Mouse (Mus musculus) hindbrain, embryonic 12.5 days (tissue): ENCODE data around the gene Hpcal4. TPM values are rescaled to one million over a fixed set of nuclear protein-coding genes. Genes with fewer than 3 reads are reported as not detected.

Experiments
- ATAC-seq: fragments of 200-750 bp; cut with Nextera tagmentation; 2 replicates; pipeline ENCODE4 v1.8.0; 2017; ENCODE audit warnings: moderate TSS enrichment; ENCODE audit not compliant: low FRiP score
- H3K27ac ChIP-seq: fragments of 300-500 bp; sonication (generic); 2 replicates; pipeline ENCODE4 v1.5.1; 2016; ENCODE audit warnings: mild to moderate bottlenecking
- H3K27me3 ChIP-seq: fragments of 300-500 bp; sonication (generic); 2 replicates; pipeline ENCODE4 v1.6.1; 2016; ENCODE audit warnings: mild to moderate bottlenecking
- H3K36me3 ChIP-seq: fragments of 300-500 bp; sonication (generic); 2 replicates; pipeline ENCODE4 v1.6.1; 2016; ENCODE audit warnings: mild to moderate bottlenecking
- H3K4me1 ChIP-seq: fragments of 300-500 bp; sonication (generic); 2 replicates; pipeline ENCODE4 v1.6.1; 2016
- H3K4me2 ChIP-seq: fragments of 300-500 bp; sonication (generic); replicated peaks from 2 replicates; pipeline ENCODE4 v1.6.1; 2016; ENCODE audit warnings: mild to moderate bottlenecking
- H3K4me3 ChIP-seq: fragments of 300-500 bp; sonication (generic); 2 replicates; pipeline ENCODE4 v1.5.1; 2016; ENCODE audit warnings: mild to moderate bottlenecking
- H3K9ac ChIP-seq: fragments of 300-500 bp; sonication (generic); 2 replicates; pipeline ENCODE4 v1.6.1; 2016; ENCODE audit warnings: mild to moderate bottlenecking, moderate library complexity
- H3K9me3 ChIP-seq: fragments of 300-500 bp; sonication (generic); replicated peaks from 2 replicates; pipeline ENCODE4 v1.6.1; 2016; ENCODE audit warnings: mild to moderate bottlenecking
- WGBS: fragments of 180-500 bp; shearing (Covaris S2); methylation state at CpG from one replicate; pipeline ENCODE4 v1.1.7; 2016; 5-methylcytosine and 5-hydroxymethylcytosine counted together
- polyA plus RNA-seq: library from polyadenylated mRNA; unstranded; fragments of >200 nt; fragmentation: Nextera tagmentation; extraction: Ambion mirVana; gene quantifications from 2 replicates; pipeline ENCODE4 v1.2.1, GENCODE M21; 2016

The Hpcal4 gene
- polyA plus RNA-seq, 1 experiment from 2014 or later, result 2.7 TPM

DNA sequence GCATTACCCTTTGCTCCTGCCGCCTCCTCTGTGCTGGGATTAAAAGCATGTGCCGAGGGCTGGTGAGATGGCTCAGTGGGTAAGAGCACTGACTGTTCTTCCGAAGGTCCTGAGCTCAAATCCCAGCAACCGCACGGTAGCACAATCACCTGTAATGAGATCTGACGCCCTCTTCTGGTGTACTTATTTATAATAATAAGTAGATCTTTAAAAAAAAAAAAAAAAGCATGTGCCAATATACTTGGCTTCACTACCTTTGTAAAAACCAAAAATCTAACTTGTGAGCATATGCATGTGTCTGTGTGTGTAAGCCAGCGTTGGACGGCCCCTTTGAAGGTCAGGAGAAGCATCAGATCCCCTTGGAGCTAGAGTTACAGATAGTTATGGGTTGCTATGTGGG is 28.0 kb downstream of the Hpcal4 start:
- H3K4me2 ChIP-seq, result no peak overlapping the region
- H3K36me3 ChIP-seq, result no peaks in the 10 kb centered on the region
- no peak overlapping the region for H3K4me3 ChIP-seq
- H3K27ac ChIP-seq, result no peak overlapping the region
- 59% methylated on average over 8 of the region's 8 CpGs for WGBS
- H3K9me3 ChIP-seq, result no peaks in the 10 kb centered on the region
- no peak overlapping the region for H3K9ac ChIP-seq
- no peak for ATAC-seq
- peaks cover 12% of the 10 kb centered on the region; the same call in 1 of the 2 replicates for H3K27me3 ChIP-seq
- H3K4me1 ChIP-seq, result peaks cover 7% of the 10 kb centered on the region

DNA sequence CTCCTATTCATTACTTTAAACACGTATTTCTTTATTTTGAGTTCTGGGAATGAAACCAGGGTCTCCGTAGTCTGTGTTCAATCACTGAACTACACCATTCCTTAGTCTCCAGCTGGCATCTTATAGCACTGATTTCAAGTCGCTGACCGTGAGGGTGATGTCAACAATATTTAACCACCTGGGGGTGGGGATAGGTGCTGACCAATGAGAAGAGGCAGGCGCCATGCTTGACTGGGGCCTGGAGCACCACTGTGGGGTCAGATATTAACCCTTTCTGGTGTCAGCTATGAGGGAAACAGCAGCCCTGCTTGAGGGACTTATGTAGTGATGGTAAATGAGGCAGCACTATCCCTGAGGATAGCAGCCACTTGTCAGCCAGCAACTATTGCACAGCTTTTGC is 28.4 kb downstream of the Hpcal4 start:
- Histone ChIP-seq H3K4me2 (no peak overlapping the region), H3K4me3 (no peak overlapping the region), H3K36me3 (no peaks in the 10 kb centered on the region), H3K27ac (no peak overlapping the region), H3K9me3 (no peaks in the 10 kb centered on the region), H3K9ac (no peak overlapping the region), H3K4me1 (peaks cover 8% of the 10 kb centered on the region), H3K27me3 (peaks cover 12% of the 10 kb centered on the region; the same call in 1 of the 2 replicates)
- no peak for ATAC-seq
- 68% methylated on average over 5 of the region's 5 CpGs for WGBS

DNA sequence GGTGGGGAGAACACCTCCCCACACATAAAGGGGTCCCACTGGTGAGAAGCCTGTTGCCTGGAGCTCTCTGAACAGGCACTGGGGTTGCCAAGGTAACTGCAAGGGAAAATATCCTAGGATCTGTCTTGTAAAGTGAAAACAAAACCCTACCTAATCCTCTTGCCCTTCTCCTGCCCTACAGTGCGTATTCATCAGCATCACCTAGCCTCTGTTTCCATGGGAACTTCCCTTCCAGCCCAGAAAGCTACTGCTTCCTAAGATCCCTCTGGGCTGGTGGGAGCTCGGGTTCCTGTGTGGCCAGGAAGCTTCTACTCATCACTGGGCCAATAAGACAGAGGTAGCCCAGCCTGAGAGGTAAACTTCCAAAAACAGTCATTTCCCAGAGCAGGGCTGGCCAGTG is 29.3 kb downstream of the Hpcal4 start:
- Histone ChIP-seq H3K36me3 (no peaks in the 10 kb centered on the region), H3K27me3 (peaks cover 7% of the 10 kb centered on the region; the same call in 1 of the 2 replicates), H3K9me3 (no peaks in the 10 kb centered on the region), H3K4me1 (peaks cover 8% of the 10 kb centered on the region), H3K4me2 (no peak overlapping the region), H3K9ac (no peak overlapping the region), H3K4me3 (no peak overlapping the region), H3K27ac (no peak overlapping the region)
- no peak for ATAC-seq
- WGBS, result 67% methylated on average over 2 of the region's 2 CpGs

DNA sequence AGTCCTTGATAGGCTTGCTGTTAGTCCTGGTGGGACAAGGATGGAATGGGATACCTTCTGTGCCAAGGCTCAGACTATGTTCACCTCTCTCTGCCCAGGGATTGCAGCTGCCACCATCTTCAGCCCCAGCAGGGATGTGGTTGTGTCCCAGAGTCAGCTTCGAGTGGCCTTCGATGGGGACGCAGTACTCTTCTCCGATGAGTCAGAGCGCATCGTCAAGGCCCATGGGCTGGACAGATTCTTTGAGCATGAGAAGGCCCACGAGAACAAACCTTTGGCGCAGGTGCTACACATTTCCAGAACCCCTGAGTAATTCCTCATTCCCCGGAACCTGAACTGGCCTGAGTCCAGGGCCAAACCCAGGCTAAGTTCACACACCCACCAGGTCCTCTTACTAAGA is 30.9 kb downstream of the Hpcal4 start:
- WGBS, result 94% methylated on average over 9 of the region's 9 CpGs
- no peak overlapping the region for H3K27ac ChIP-seq
- peaks cover 6% of the 10 kb centered on the region; the same call in 1 of the 2 replicates for H3K27me3 ChIP-seq
- H3K9ac ChIP-seq, result no peak overlapping the region
- no peak for ATAC-seq
- no peaks in the 10 kb centered on the region for H3K36me3 ChIP-seq
- H3K9me3 ChIP-seq, result no peaks in the 10 kb centered on the region
- H3K4me2 ChIP-seq, result no peak overlapping the region
- H3K4me3 ChIP-seq, result no peak overlapping the region
- peaks cover 8% of the 10 kb centered on the region for H3K4me1 ChIP-seq

DNA sequence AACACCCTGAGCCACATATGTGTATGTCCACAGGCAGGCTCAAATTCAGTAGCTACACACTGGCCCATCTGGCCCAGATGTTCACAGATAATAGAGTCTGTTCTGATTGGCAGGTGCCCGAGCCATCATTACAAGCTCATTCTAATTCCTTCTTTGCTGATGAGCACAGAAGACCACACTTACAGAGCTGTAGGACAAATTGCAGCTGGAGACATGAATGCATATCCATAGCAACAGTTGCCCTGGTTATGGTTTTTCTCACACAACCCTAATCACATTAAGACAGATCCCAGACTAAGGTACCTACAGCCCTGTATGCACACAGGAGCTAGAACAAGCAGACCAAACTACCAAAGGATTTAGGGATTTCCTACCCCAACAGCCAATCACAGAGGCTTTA is 32.3 kb downstream of the Hpcal4 start:
- no peaks in the 10 kb centered on the region for H3K36me3 ChIP-seq
- 82% methylated on average over 1 of the region's 1 CpGs for WGBS
- H3K4me2 ChIP-seq, result no peak overlapping the region
- H3K27me3 ChIP-seq, result 0 out of 2 replicates have a peak, but pooled peaks cover 4% of the 10 kb centered on the region
- H3K9me3 ChIP-seq, result no peaks in the 10 kb centered on the region
- H3K4me3 ChIP-seq, result no peak overlapping the region
- no peak overlapping the region for H3K9ac ChIP-seq
- H3K27ac ChIP-seq, result no peak overlapping the region
- H3K4me1 ChIP-seq, result peaks cover 8% of the 10 kb centered on the region
- ATAC-seq, result no peak

DNA sequence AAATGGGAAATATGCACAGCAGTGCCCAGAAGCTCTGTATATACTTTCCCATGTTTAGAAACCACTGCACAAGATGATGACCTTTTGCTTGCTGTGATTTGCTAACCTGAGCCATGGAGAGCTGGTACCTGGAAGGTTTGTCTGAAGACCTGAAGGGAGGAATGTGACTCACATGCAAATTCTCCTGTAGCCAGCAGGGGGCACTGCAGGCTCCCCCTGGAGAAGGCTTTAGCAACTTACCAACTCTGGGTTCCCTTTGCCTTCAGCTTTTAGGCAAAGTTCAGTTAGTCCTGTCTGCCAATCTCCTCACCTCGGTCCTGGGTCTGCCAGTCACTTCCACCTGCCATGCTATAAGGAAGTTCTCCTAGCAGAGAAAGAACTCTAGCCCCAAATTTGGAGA is 33.8 kb downstream of the Hpcal4 start:
- Histone ChIP-seq H3K9me3 (no peaks in the 10 kb centered on the region), H3K9ac (no peak overlapping the region), H3K4me3 (no peak overlapping the region), H3K4me1 (peaks cover 8% of the 10 kb centered on the region), H3K4me2 (no peak overlapping the region), H3K36me3 (no peaks in the 10 kb centered on the region), H3K27ac (no peak overlapping the region), H3K27me3 (0 out of 2 replicates have a peak, but pooled peaks cover 4% of the 10 kb centered on the region)
- WGBS, result 26% methylated on average over 1 of the region's 1 CpGs
- no peak for ATAC-seq

DNA sequence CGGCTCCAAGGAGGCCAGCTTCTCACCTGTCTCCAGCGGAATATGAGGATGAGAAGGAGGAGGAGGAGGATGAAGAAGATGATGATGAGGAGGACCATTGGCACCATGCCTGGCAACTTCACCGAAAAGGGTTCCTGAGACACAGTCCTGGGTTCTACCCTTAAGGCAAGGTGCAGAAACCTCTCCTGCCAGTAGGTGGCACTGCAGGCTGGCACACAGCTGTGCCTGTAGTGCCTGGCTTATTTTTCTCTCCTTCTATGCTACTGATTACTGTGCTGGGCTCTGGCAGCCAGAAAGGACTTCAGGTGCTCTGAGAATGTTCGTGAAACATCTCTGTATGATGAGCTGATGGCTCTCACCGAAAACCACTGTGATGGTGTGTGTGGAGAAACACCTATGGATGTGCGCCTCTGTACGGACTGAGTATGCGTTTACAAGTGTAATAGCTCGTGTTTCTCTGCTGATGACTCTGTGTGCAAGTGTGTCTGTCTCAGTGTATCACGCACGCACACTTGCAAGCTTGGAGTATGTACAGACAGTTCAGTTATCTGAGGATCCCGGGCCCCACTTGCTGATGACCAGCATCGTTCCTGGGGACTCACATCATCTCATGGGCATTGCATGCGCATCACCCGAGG is 36.8 kb downstream of the Hpcal4 start:
- Histone ChIP-seq H3K4me1 (peaks cover 8% of the 10 kb centered on the region), H3K36me3 (no peaks in the 10 kb centered on the region), H3K9me3 (no peaks in the 10 kb centered on the region), H3K4me3 (no peak overlapping the region), H3K4me2 (no peak overlapping the region), H3K27me3 (0 out of 2 replicates have a peak, but pooled peaks cover 4% of the 10 kb centered on the region), H3K27ac (no peak overlapping the region), H3K9ac (no peak overlapping the region)
- ATAC-seq, result peak; percentile 69; the same call in 1 of the 2 replicates
- WGBS, result 75% methylated on average over 15 of the region's 15 CpGs

DNA sequence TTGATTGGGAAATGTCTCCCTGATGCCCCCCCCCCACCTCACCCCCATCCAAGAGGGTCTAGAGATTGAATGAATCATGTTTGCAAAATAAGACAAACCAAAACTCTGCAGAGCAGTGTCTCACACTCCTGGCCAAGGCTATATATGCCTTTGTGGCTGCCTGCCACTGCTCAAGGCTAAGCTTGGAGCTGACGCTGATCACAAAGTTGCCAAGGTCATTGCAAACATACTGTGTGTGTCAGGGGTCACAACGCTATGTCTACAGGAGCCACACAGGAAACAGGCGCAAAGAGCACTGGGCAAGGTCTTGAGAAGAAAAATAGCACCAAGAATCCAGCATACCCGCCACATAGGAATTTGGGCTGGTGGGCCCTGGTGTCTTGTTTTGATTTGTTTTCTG is 37.6 kb downstream of the Hpcal4 start:
- no peak overlapping the region for H3K27ac ChIP-seq
- WGBS, result 77% methylated on average over 4 of the region's 4 CpGs
- 0 out of 2 replicates have a peak, but pooled peaks cover 4% of the 10 kb centered on the region for H3K27me3 ChIP-seq
- H3K4me1 ChIP-seq, result 0 out of 2 replicates have a peak, but pooled peaks cover 4% of the 10 kb centered on the region
- no peak for ATAC-seq
- no peaks in the 10 kb centered on the region for H3K9me3 ChIP-seq
- H3K9ac ChIP-seq, result no peak overlapping the region
- H3K36me3 ChIP-seq, result no peaks in the 10 kb centered on the region
- no peak overlapping the region for H3K4me2 ChIP-seq
- H3K4me3 ChIP-seq, result no peak overlapping the region

DNA sequence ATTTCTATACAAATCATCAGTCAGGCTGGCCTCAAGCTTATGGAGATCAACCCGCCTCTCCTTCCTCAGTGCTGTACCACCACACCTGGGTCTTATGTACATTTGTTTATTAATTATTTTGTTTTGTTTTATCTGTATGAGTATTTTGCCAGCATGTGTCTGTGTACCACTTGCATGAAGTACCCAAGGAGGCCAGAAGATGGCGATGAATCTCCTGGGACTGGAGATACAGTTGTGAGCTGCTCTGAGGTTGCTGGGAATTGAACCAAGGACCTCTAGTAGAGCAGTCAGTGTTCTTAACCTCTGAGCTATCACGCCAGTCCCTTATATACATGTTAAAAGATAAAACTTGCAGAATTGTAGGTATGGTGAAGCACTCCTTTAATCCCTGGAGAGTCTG is 40.3 kb downstream of the Hpcal4 start:
- Histone ChIP-seq H3K27ac (no peak overlapping the region), H3K4me1 (peaks cover 13% of the 10 kb centered on the region), H3K27me3 (peaks cover 4% of the 10 kb centered on the region; the same call in 1 of the 2 replicates), H3K4me2 (no peak overlapping the region), H3K9me3 (no peaks in the 10 kb centered on the region), H3K4me3 (no peak overlapping the region), H3K36me3 (no peaks in the 10 kb centered on the region), H3K9ac (no peak overlapping the region)
- WGBS, result 54% methylated on average over 3 of the region's 3 CpGs
- no peak for ATAC-seq

DNA sequence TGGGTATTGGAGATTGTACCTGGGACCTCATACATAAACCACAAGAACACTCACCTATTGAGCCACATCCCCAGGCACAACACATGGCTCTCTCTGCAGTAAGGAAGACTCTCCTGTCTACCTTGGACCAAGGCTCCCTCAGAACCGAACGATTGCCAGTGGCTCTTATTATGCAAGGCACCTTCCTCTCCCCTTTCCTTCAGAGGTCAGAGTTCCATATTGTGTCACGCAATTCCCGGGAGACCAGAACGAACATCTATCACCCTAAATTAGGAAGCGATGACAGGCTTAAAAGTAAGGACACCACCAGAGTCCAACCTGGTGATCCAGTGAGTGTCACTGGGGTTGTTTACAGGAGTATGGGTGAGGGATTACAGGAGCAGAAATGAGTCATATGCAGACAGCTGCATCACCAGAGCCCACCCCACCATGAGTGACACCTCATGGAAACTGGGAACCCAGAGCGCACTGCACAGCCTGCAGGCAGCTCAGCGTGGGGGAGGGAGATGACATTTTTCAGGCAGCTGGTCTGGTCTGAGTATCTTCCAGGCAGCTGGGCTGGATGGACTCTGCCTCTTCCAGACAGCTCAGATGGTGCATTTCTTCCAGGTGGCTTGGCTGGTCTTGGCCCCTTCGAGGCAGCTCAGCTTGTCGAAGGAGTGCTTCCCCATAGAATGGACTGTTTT is 42.8 kb downstream of the Hpcal4 start:
- H3K4me2 ChIP-seq, result no peak overlapping the region
- H3K9ac ChIP-seq, result no peak overlapping the region
- peaks cover 13% of the 10 kb centered on the region for H3K4me1 ChIP-seq
- H3K4me3 ChIP-seq, result no peak overlapping the region
- no peak overlapping the region for H3K27ac ChIP-seq
- WGBS, result 57% methylated on average over 10 of the region's 10 CpGs
- H3K27me3 ChIP-seq, result peaks cover 2% of the 10 kb centered on the region; the same call in 1 of the 2 replicates
- H3K9me3 ChIP-seq, result no peaks in the 10 kb centered on the region
- no peak for ATAC-seq
- no peaks in the 10 kb centered on the region for H3K36me3 ChIP-seq

DNA sequence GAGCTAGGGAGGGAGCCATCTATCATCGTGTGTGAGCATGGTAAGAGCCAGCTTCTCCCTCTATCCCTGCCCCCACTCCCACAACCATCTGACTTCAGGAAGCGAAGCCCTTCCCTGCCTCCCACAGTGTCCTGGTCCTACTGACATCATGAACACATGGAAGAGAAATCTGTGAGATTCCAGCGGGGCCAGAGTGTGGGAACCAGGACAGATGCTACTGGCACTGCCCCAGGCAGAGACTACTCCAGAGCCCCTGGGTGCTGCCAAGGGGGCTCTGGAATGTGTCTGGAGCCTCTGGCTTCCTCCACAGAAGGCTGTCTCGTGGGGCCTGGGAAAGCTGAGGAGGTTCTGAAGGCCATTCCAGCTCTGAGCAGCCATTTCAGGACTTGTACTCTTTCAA is 44.7 kb downstream of the Hpcal4 start:
- Histone ChIP-seq H3K9me3 (no peaks in the 10 kb centered on the region), H3K36me3 (no peaks in the 10 kb centered on the region), H3K4me1 (peaks cover 13% of the 10 kb centered on the region), H3K4me3 (no peak overlapping the region), H3K27ac (no peak overlapping the region), H3K4me2 (no peak overlapping the region), H3K9ac (no peak overlapping the region), H3K27me3 (peaks cover 8% of the 10 kb centered on the region)
- ATAC-seq, result no peak
- WGBS, result 43% methylated on average over 4 of the region's 4 CpGs

DNA sequence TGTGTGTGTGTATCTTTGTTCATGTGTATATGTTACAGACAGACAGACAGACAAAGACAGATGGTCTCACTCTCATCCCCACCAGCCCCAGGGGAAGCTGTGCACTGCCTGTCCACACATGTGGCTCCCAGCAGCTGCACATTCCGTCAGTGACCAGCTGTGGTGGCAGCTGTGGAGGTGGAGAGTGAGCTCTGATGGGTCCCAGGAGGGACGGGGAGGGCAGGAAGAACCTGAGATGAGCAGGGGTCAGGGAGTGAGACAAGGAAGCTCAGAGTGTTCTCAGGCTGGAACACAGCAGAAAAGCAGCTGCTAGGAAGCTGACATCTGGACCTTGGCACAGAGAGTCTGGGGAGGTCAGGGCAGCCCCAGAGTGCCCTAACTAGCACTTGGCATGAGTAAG is 45.2 kb downstream of the Hpcal4 start:
- no peak overlapping the region for H3K4me2 ChIP-seq
- H3K36me3 ChIP-seq, result no peaks in the 10 kb centered on the region
- H3K4me3 ChIP-seq, result no peak overlapping the region
- peaks cover 14% of the 10 kb centered on the region for H3K27me3 ChIP-seq
- H3K9me3 ChIP-seq, result no peaks in the 10 kb centered on the region
- no peak overlapping the region for H3K9ac ChIP-seq
- WGBS, result 39% methylated on average over 2 of the region's 2 CpGs
- no peak overlapping the region for H3K27ac ChIP-seq
- no peak; the same call in 1 of the 2 replicates for ATAC-seq
- peaks cover 15% of the 10 kb centered on the region for H3K4me1 ChIP-seq

DNA sequence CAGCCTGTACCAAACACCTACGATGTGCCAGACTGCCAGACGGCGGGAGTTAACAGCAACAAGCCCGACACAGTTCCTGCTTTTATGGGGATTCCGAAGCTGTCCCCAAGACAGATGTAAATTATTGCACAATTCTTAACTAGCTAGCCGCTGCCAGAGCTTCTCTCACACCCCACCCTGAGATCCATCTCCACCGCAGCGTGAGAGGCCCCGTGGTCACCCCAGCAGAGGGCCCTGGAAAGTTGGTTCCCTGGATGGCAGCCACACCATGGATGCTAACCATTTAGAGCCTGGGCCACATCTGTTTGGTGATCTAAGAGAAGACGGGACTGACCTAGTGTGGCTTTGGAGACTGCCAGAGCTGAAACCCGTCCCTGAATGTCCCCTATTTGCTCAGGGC is 46.1 kb downstream of the Hpcal4 start:
- WGBS, result 87% methylated on average over 11 of the region's 11 CpGs
- ATAC-seq, result no peak
- peaks cover 23% of the 10 kb centered on the region for H3K27me3 ChIP-seq
- H3K4me3 ChIP-seq, result no peak overlapping the region
- H3K4me1 ChIP-seq, result peaks cover 22% of the 10 kb centered on the region
- H3K36me3 ChIP-seq, result no peaks in the 10 kb centered on the region
- no peak overlapping the region for H3K9ac ChIP-seq
- no peak overlapping the region for H3K4me2 ChIP-seq
- no peaks in the 10 kb centered on the region for H3K9me3 ChIP-seq
- H3K27ac ChIP-seq, result no peak overlapping the region
